Mouse (Mus musculus) adipocyte (in vitro differentiated cells): ENCODE measurements around the gene Celf5.
A peak's percentile ranks its signal among the peaks of the same experiment; 100 is the strongest.

Experiments
- DNase-seq: peaks from one replicate; pipeline ENCODE4 v3.0.0-alpha.2; 2016; ENCODE audit warnings: low spot score

The Celf5 gene

DNA sequence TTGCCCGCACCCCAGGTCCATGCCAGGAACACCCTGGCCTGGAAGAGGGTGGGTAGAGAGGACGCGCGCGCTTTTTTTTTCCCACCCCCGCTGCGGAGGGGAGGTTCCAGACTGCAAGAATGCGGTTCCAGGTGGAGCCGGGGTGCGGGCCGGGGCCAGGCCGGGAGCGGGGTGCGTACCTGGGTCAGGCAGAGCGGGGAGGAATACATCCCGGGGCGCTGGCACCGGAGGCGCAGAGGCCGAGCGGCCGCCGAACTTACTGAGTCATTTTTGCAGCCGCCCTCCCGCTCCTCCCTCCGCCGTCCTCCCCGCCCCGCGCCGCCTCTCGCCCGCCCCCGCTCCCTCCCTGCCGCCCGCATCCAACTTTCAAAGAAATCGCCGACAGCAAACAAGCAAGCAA is 55.6 kb downstream of the Celf5 start:
- DNase-seq, result peak; percentile 39

DNA sequence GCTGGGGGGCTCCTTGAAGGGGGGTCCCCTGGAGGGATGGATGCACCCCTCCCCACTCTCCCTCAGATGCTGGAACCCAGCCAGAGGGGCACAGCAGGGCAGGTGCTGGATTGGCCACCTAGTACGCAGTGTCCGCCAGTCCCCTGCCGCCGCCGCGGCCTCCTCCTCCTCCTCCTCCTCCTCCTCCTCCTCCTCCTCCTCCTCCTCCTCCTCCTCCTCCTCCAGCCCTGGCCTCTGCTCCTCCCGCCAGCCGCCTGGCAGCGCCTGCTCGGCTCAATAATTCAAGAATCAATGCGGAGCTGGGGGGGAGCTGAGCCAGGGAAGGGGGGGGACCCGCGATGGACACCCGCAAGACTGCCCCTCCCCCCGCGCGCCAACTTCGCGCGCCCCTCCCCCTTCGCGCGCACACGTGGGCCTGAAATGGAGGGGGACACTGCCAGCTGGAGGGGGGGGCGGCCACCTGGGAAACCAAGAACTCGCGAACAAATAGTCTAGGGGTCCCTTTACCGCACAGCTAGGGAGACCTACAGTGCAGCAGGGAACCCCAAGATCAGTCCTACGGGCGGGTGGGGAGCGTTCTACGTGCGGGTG is 56.3 kb downstream of the Celf5 start:
- DNase-seq, result no peak

GRCm38 (mm10) chr10:81425236-81425850 is 57.2 kb downstream of the Celf5 start:
- DNase-seq, result peak; percentile 80

DNA sequence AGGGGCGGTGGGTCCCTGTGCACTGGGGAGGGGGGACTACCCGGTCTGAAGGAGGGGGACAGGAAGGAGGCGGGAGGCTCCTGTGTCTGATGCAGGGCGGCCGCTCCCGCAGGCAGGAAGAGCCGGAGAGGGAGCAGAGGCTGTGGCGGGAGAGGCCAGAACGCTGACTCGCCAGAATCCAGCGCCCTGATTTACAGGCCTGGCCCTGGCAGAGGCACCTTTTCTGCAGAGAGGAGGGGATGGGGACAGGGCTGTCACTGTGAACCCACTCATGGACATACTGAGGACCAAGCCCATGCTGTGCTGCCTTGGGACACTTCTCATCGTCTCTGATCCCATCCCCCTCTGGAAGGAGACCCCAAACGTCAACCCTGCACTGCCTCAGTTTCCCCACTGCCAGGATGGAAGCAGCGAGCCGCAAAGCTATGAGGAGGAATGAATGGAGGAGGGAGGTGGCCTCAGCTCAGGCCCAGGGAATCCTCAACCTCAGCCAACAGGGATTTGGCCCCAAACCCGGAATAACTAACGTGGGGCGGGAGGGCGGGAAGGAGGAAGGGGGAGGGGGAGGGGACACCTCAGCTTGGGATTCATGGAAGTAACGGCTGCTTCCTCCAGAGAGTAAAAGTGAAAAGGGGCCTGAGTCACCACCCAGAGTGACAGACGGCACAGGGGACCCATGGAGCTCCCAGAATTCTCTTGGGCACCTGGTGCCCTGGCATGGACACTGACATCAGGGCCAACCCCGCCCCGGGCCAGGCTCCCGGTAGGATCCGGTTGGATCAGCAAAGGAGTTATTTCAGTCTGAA is 58.1 kb downstream of the Celf5 start:
- DNase-seq, result peak; percentile 81

DNA sequence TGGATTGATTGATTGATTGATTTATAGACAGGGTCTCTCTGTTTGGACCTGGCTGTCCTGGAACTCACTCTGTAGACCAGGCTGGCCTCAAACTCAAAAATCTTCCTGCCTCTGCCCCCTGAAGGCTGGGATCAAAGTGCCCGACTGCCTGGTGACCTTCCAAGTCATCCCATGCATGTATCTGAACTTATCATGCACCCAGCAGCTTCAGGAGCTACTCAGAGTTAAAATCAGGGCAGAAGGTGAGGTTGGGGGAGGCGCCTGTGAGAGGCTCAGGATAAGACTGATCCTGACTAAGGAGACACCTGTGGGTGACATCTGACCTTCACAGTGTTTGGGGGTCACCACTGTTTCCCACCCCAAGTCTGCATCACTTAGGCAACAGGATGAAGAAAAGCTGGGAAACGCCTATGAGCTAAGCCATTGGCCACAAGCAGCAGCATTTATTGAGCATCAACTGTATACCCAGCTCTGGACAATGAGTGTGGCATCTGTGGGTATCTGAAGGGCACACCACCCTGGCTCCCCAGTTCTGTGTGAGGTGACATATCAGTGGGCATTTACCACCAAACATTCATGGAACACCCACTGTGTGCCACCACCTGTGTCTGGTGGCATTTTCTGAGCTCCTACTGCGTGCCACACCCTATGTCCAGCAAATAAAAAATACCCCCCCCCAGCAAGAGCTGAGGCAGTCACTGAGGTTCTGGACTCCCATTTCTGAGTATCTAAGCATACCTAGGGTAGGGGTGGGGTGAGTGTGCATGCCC is 58.8 kb downstream of the Celf5 start:
- no peak for DNase-seq

DNA sequence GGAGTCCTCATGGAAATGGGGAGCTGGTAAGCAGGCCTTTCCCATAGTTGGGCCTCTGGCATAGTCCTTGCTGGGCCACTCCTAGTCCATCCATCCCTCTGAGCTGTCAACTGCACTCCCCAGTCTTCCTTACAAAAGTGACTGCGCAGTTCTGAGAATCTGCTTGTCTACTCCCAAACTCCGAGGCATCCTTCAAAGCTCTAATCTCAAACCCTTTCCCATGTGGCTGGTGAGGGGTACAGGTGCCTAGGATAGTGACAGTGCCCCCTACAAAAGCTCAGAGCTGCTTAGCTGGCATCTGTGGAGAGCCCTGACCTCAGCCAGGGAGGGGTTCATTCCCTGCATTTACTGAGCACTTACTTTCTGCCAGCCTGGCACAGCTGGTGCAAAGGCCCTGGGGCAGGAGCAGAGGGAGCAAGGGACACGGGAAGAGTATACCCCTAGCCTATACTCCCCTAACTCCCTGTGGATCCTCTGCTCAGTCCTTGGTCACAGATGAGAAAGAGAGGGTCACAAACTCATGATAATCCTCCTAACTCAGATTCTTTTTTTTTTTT is 59.8 kb downstream of the Celf5 start:
- DNase-seq, result no peak

- no peak for DNase-seq
Observed at GRCm38 (mm10) chr10:81422191-81422590, 60.3 kb downstream of the Celf5 start.

DNA sequence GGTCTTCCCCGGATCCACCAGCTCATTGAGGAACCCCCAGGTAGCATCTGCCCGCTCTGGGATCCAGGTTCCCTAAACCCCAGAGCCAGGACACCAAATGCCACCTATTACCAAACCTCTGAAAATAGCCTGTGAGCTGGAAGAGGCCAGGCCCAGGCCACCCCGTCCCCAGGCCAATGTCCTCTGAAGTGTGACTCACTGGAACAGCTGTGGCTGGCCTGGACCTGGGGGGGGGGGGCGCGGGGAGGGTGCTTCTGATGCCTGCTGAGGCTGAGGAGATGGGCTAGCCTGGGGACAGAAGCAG is 60.8 kb downstream of the Celf5 start:
- no peak for DNase-seq

- no peak for DNase-seq
Observed at GRCm38 (mm10) chr10:81421041-81421796, 61.3 kb downstream of the Celf5 start.

GRCm38 (mm10) chr10:81420191-81420767 is 62.2 kb downstream of the Celf5 start:
- DNase-seq, result no peak

GRCm38 (mm10) chr10:81419111-81419928 is 63.2 kb downstream of the Celf5 start:
- no peak for DNase-seq

- DNase-seq, result no peak
Observed at GRCm38 (mm10) chr10:81418216-81419070, 64.1 kb downstream of the Celf5 start.

GRCm38 (mm10) chr10:81417227-81418215 is 65.0 kb downstream of the Celf5 start:
- DNase-seq, result no peak

GRCm38 (mm10) chr10:81416581-81417226 is 65.8 kb downstream of the Celf5 start:
- peak; percentile 58 for DNase-seq

DNA sequence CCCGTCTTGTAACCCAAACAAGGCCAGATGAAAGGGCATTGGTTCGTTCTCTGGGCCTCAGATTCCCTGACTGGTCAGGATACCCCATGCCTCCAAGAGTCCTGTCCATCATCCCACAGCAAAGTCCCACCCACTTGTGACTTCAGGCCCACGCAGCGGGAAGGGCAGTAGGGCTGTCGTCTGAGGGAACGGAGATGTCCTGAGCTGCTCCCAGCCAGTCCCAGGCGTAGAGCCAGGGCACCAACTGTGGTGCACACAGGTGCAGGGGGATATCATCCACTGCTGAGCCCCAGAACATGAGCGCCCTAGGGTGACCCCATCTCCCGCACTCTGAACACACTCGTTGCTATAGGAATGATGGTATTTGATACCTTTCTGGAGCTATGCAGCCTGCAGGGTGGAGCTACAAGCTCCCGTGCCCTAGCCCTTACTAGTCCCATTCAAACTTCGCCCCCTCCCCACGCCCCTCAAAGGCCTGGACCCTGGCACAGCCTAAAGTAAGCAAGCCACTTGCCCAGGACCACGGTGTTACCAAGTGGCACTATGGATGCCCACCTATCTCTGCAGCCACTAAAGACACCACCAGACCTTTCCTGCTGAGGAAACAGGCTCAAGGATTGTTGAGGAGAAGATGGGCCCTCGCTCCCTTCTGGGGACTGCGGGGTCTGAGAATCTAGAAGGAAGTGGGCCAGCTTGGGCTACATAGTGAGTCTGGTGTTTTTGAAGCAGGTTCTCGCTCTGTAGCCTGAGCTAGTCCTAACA is 66.8 kb downstream of the Celf5 start:
- no peak for DNase-seq

DNA sequence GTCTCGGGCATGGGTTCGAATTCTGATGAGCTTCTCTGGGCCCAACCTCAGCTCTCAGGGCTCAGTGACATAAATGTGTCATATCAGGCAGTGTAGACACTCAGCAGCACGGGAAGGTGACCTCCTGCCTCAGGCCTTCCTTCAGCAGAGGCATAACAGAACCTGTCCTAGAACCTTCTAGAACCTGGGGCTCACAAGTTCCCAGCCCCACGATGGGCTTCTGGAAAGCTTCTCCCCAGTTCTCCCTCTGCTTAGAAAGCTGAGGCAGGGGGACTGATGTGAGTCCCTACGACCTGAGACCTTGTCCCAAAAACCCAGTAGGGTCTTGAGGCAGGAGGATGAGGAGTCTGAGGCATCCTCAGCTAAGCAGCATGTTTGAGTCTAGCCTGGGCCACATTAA is 67.4 kb downstream of the Celf5 start:
- no peak for DNase-seq

DNA sequence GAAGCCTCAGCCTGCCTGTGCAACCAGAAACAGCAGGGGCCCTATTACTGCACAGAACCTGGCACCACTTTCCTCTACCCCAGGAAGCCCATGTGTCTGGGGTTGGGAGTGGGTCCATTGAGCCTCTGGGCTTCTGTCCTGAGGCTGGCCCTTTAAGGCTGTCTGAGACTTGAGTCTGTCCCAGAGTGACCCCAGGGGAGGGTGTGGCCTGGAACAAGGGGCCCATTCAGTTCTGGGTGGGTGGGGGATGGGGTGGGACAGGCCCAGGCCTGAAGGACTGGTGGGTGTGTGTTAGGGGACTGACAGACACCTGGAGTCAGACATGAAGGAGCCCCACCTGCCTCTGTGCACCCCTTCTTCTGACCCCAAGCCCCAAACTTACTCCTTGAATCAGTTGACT is 67.8 kb downstream of the Celf5 start:
- no peak for DNase-seq
